Mouse (Mus musculus): ENCODE measurements around the gene Gtf2h5. TPM values are rescaled to one million over a fixed set of nuclear protein-coding genes. Genes with fewer than 3 reads are reported as not detected.

Gene Gtf2h5
- 67.4 and 72.4 TPM in 2 replicates for polyA plus RNA-seq (2012; rRNA removed)

GRCm38 (mm10) chr17:6079287-6080122 is at the start of gene Gtf2h5, which contains the start of gene Serac1:
Gtf2h5 (plus strand) TSS chr17:6079786.
Serac1 (minus strand) TSS chr17:6079741.
- Histone ChIP-seq H3K27ac (ENCODE audit: insufficient read depth, low read length) (peak within 1 kb of the TSS; percentile 55), H3K4me1 (ENCODE audit: control insufficient read depth, insufficient read depth, low read length) (peaks cover 6% of the 10 kb centered on the region; the same call in 1 of the 2 replicates), H3K27me3 (ENCODE audit: control insufficient read depth, insufficient read depth, low read length) (no peaks in the 10 kb centered on the region), H3K4me3 (replicated peaks; ENCODE audit: insufficient read depth, low read depth, low read length) (peak within 1 kb of the TSS; percentile 74)
- peak; percentile 98 to 99 for DNase-seq
- TF ChIP-seq POLR2A (IDR thresholded peaks at IDR 0.05; ENCODE audit: borderline replicate concordance, insufficient read depth, low read length) (peak; percentile 97), CTCF (IDR thresholded peaks at IDR 0.05; ENCODE audit: borderline replicate concordance, insufficient read depth, low read depth, low read length) (no peak)
- WGBS, result under 1% methylated on average over 69 of the region's 70 CpGs

DNA sequence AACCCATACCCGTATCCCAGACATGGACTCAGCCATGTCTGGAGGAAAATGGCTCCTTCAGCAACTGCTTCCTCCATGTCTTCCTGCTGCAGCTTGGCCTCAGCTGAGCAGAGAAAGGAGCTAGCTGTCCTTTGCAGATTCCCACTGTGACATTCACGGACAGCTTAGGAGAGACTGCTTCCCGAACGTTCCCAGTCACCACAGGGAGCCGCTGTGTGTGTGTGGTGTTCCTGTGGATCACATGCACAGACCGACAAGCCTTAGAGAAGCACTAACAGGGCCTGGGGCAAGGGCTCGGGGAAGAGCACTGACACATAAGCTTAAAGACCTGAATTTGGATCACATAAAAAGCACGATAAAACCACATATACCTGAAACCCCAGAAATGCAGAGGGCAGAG is 43.9 kb upstream of the Gtf2h5 start:
- H3K4me1 ChIP-seq (ENCODE audit: control insufficient read depth, insufficient read depth, low read length), result 0 out of 2 replicates have a peak, but pooled peaks cover 3% of the 10 kb centered on the region
- DNase-seq, result no peak

DNA sequence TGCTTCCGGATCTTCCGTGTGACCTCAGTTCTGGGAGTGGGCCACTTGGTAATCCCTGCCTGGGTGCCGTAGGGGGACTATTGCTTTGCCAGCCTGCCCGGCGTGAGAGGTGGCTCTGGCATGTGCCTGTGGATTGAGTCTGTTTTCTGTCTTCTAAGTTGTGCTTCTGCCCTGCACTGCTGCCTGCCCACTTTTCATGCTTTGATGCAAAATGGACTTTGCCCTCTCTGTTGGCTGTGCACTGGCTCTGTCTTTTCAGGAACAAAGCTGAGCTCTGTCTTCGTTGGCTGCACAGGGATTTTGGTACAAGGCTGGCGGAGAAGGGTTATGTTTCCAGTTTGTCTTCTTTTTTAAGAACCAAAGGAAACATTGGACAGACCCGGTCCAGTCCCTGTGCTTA is 43.1 kb upstream of the Gtf2h5 start:
- no peak overlapping the region for H3K27ac ChIP-seq (ENCODE audit: insufficient read depth, low read length)
- no peak overlapping the region for H3K4me3 ChIP-seq (replicated peaks; ENCODE audit: insufficient read depth, low read depth, low read length)
- DNase-seq, result no peak
- H3K27me3 ChIP-seq (ENCODE audit: control insufficient read depth, insufficient read depth, low read length), result no peaks in the 10 kb centered on the region
- H3K4me1 ChIP-seq (ENCODE audit: control insufficient read depth, insufficient read depth, low read length), result 0 out of 2 replicates have a peak, but pooled peaks cover 3% of the 10 kb centered on the region
- TF ChIP-seq CTCF (IDR thresholded peaks at IDR 0.05; ENCODE audit: borderline replicate concordance, insufficient read depth, low read depth, low read length) (no peak), POLR2A (IDR thresholded peaks at IDR 0.05; ENCODE audit: borderline replicate concordance, insufficient read depth, low read length) (no peak)
- 72% methylated on average over 8 of the region's 8 CpGs for WGBS

More for the DNA sequence above, 43.9 kb upstream of the Gtf2h5 start:
- TF ChIP-seq CTCF (IDR thresholded peaks at IDR 0.05; ENCODE audit: borderline replicate concordance, insufficient read depth, low read depth, low read length), result no peak
- no peak for TF ChIP-seq POLR2A (IDR thresholded peaks at IDR 0.05; ENCODE audit: borderline replicate concordance, insufficient read depth, low read length)
- no peak overlapping the region for H3K4me3 ChIP-seq (replicated peaks; ENCODE audit: insufficient read depth, low read depth, low read length)
- no peak overlapping the region for H3K27ac ChIP-seq (ENCODE audit: insufficient read depth, low read length)
- H3K27me3 ChIP-seq (ENCODE audit: control insufficient read depth, insufficient read depth, low read length), result no peaks in the 10 kb centered on the region
- 29% methylated on average over 8 of the region's 8 CpGs for WGBS

GRCm38 (mm10) chr17:6036872-6037271 is 42.7 kb upstream of the Gtf2h5 start:
- no peak for DNase-seq
- TF ChIP-seq CTCF (IDR thresholded peaks at IDR 0.05; ENCODE audit: borderline replicate concordance, insufficient read depth, low read depth, low read length) (no peak), POLR2A (IDR thresholded peaks at IDR 0.05; ENCODE audit: borderline replicate concordance, insufficient read depth, low read length) (no peak)
- Histone ChIP-seq H3K27me3 (ENCODE audit: control insufficient read depth, insufficient read depth, low read length) (no peaks in the 10 kb centered on the region), H3K27ac (ENCODE audit: insufficient read depth, low read length) (no peak overlapping the region), H3K4me1 (ENCODE audit: control insufficient read depth, insufficient read depth, low read length) (0 out of 2 replicates have a peak, but pooled peaks cover 3% of the 10 kb centered on the region), H3K4me3 (replicated peaks; ENCODE audit: insufficient read depth, low read depth, low read length) (no peak overlapping the region)
- WGBS, result 80% methylated on average over 11 of the region's 11 CpGs

- DNase-seq, result peak in 1 of 2 experiments; percentile 8
- 0 out of 2 replicates have a peak, but pooled peaks cover 3% of the 10 kb centered on the region for H3K4me1 ChIP-seq (ENCODE audit: control insufficient read depth, insufficient read depth, low read length)
- H3K27me3 ChIP-seq (ENCODE audit: control insufficient read depth, insufficient read depth, low read length), result no peaks in the 10 kb centered on the region
- TF ChIP-seq CTCF (IDR thresholded peaks at IDR 0.05; ENCODE audit: borderline replicate concordance, insufficient read depth, low read depth, low read length) (no peak), POLR2A (IDR thresholded peaks at IDR 0.05; ENCODE audit: borderline replicate concordance, insufficient read depth, low read length) (no peak)
- 55% methylated on average over 10 of the region's 10 CpGs for WGBS
- no peak overlapping the region for H3K4me3 ChIP-seq (replicated peaks; ENCODE audit: insufficient read depth, low read depth, low read length)
- H3K27ac ChIP-seq (ENCODE audit: insufficient read depth, low read length), result no peak overlapping the region
These were observed 42.1 kb upstream of the Gtf2h5 start for GRCm38 (mm10) chr17:6037507-6037906.

GRCm38 (mm10) chr17:6052801-6053200 is 26.8 kb upstream of the Gtf2h5 start:
- Histone ChIP-seq H3K27me3 (ENCODE audit: control insufficient read depth, insufficient read depth, low read length) (no peaks in the 10 kb centered on the region), H3K4me3 (replicated peaks; ENCODE audit: insufficient read depth, low read depth, low read length) (no peak overlapping the region), H3K4me1 (ENCODE audit: control insufficient read depth, insufficient read depth, low read length) (no peaks in the 10 kb centered on the region), H3K27ac (ENCODE audit: insufficient read depth, low read length) (no peak overlapping the region)
- 64% methylated on average over 4 of the region's 4 CpGs for WGBS
- TF ChIP-seq POLR2A (IDR thresholded peaks at IDR 0.05; ENCODE audit: borderline replicate concordance, insufficient read depth, low read length), result no peak
- no peak for TF ChIP-seq CTCF (IDR thresholded peaks at IDR 0.05; ENCODE audit: borderline replicate concordance, insufficient read depth, low read depth, low read length)
- DNase-seq, result no peak

DNA sequence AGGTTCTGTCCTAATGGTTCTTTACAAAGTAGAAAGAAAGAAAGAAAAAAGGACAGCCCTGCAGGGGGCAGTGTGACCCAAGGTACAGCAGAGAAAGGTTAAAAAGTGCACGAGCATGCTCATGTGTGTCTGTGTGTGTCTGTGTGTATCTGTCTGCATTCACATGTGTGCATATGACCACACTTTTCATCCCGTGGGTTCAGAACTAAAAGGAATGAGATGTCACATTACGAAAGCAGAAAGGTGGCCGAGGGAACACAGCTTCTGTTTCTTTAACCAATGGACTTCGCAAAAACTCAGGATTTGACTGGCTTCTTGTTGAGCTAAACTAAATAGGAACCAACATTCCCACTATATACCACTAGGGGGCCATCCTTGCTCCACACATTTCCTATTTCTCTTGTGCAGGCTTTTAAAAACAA is 24.6 kb upstream of the Gtf2h5 start:
- WGBS, result 31% methylated on average over 5 of the region's 5 CpGs
- Histone ChIP-seq H3K4me3 (replicated peaks; ENCODE audit: insufficient read depth, low read depth, low read length) (no peak overlapping the region), H3K27ac (ENCODE audit: insufficient read depth, low read length) (no peak overlapping the region), H3K4me1 (ENCODE audit: control insufficient read depth, insufficient read depth, low read length) (no peaks in the 10 kb centered on the region), H3K27me3 (ENCODE audit: control insufficient read depth, insufficient read depth, low read length) (no peaks in the 10 kb centered on the region)
- peak in 1 of 2 experiments; percentile 36 for DNase-seq
- peak; percentile 33; the same call in 1 of the 2 replicates for TF ChIP-seq CTCF (IDR thresholded peaks at IDR 0.05; ENCODE audit: borderline replicate concordance, insufficient read depth, low read depth, low read length)
- TF ChIP-seq POLR2A (IDR thresholded peaks at IDR 0.05; ENCODE audit: borderline replicate concordance, insufficient read depth, low read length), result no peak

- no peak overlapping the region for H3K27ac ChIP-seq (ENCODE audit: insufficient read depth, low read length)
- TF ChIP-seq CTCF (IDR thresholded peaks at IDR 0.05; ENCODE audit: borderline replicate concordance, insufficient read depth, low read depth, low read length) (no peak), POLR2A (IDR thresholded peaks at IDR 0.05; ENCODE audit: borderline replicate concordance, insufficient read depth, low read length) (no peak)
- no peaks in the 10 kb centered on the region for H3K27me3 ChIP-seq (ENCODE audit: control insufficient read depth, insufficient read depth, low read length)
- no peak for DNase-seq
- WGBS, result 79% methylated on average over 8 of the region's 8 CpGs
- no peaks in the 10 kb centered on the region for H3K4me1 ChIP-seq (ENCODE audit: control insufficient read depth, insufficient read depth, low read length)
- no peak overlapping the region for H3K4me3 ChIP-seq (replicated peaks; ENCODE audit: insufficient read depth, low read depth, low read length)
These were observed 16.8 kb upstream of the Gtf2h5 start for GRCm38 (mm10) chr17:6062793-6063192.
